Mouse (Mus musculus): ENCODE data around the gene Mettl15.
"Not testable (repeated sequence)": the region's sequence is repeated elsewhere in the genome, so short reads cannot be mapped to it uniquely, and the experiment has no call there.

The Mettl15 gene

DNA sequence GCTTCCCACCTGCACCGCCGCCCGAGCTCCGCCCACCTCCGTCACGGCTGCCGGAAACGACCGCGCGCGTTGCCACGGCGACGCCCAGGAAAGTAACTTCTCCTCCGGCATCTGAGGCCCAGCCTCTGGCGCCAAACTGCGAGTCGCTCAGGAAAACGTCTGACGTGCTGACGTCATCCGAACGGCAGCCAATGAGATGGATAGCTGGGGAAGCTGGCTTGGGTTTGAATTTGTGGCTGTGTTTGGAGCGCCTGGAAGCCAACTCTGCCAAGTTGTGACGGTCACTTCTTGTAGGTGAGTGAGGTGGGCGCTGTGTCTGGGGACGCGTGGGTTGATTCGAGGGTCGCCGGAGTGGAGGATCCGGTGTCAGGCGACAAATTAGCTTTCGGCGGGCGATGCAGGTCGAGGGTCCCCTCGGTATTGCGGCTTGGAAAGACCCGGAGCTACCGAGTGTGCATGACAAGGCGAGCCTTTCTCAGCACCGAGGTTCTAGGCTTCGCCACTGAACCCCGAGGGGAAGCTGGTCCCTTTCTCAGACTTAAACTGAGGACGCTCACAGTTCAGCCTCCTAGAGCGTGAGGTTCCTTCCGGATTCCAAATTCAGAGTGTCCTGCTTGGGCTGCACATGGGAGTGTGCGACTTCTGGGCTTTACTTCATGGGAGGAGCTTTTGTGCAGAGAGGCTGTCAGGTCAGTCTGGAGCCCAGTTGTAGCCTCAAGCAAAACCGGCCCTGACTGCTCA, at the start of gene Mettl15, which contains the start of gene Kif18a:
TSS of gene Mettl15 (minus strand) at position 149 of the 741 bp plus-strand sequence.
TSS of gene Kif18a (plus strand) at position 139 of the 741 bp plus-strand sequence.
- peak; percentile 97 for DNase-seq

DNA sequence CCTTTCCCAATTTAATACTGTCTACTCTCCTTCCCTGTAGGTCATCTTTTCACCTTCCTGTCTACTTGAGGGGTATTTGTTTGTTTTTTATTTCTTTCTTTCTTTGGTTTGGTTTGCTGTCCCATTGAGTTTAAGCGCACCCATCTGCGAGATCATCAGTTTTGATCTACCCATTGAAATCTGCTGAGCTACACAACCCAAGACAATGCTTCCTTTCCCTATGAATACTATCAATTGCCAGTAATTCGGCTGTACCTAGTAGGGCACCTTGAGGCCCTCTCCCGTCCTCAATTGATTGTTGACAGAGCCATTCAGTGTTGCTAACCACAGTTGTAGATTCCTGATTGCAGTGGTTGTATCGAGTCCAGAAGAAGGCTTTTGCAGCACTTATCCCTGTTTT, 30.8 kb upstream of the Mettl15 start:
- DNase-seq: no peak

- no peak for DNase-seq
Observed at GRCm38 (mm10) chr2:109303638-109304037, 23.1 kb upstream of the Mettl15 start.

DNA sequence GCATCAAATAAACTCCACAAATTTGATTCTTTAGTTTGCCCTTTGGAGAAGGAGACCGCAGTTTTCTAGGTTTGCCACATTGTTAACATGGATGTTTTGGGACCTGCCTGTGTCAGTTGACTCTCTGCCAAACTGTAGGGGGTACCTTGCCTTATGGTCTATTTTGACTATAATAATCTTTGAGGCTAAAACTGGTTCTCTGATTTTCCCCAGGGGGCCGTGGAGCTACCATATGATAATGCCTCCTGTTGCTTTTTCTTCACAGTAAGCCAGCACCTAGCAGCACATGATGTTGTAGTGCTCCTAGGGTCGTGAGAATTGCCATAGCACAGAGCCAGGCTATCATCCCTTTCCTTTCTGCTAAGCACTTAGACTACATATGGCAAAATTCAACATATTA, 21.7 kb upstream of the Mettl15 start:
- DNase-seq: no peak

GRCm38 (mm10) chr2:109298160-109298559, 17.6 kb upstream of the Mettl15 start:
- no peak for DNase-seq

DNA sequence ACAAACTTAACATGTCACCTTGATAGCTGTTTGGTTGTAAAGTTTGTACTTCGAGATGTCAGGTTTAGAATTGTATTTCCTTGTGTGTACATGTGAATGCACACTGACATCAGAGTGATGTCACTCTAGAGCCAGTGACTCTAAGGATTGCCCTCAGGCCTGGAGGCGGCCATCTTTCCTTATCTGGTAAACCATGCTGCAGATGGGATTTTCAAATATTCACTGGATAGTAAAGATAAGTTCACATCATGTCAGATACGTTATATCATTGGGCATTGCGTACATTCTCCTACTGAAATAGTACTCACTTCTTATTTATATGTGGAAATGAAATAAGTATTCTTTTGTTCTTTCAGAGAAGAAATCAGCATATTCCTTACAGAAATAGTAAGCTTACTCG, 15.7 kb upstream of the Mettl15 start:
- no peak for DNase-seq

GRCm38 (mm10) chr2:109289327-109289726, 8.8 kb upstream of the Mettl15 start:
- DNase-seq: no peak

DNA sequence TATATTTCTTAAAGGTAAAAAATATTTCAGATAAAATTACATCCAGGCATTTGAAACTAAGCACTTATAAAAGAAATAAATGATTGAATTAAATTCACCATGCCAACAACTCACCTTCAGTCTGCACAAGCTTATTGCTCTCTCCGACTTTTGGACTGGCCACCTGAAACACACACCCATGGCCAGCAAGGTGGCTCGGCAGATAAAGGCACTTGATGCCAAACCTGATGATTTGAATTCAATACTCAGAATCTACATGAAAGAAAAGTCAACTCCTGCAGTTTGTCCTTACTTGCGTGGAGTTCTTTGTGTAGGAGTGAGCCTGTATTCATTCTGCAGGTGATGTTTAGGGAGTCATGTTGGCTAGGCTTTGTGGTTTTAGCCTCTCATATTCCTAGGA, 3.6 kb upstream of the Mettl15 start:
- no peak for DNase-seq

DNA sequence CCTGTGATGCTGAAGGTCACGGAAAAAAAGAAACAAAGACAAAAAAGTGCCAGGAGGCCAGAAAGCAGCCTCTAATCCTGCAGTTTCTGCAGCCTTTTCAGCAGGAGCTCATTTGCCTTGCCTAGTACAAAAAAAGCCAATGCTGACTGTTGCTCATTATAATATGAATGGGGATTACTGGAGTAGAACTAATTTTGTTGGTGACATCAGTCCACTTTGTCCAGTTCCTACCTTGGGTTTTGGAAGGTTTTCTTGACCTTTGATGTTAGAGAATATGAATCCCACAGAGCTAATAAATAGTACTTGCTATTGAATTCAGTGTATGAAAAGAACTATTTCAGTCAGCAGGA, 768 bp upstream of the Mettl15 start:
- DNase-seq: no peak

- no peak for DNase-seq
Observed at GRCm38 (mm10) chr2:109280272-109280599, 312 bp downstream of the Mettl15 start.

DNA sequence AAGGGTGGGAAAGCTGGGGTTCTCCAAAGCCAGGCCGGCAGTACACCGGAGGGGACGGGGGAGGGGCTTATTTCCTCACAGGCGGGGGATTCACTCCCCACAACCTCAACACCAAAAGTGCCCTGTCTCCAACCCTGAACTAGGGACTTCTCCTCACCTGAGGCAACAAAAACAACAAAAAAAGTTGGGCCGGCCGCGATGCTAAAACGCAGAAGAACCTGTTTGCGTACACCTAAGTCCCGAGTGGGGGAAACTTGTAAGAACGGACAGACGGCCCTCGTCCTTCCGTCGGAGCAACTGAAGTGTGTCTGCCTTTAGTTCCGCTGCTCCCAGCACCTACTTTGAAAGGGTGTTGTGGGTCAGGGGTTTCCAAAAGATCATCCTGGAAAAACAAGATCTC, 2.5 kb downstream of the Mettl15 start:
- peak; percentile 62 for DNase-seq

- DNase-seq: no peak
Observed at GRCm38 (mm10) chr2:109277593-109277992, 3.0 kb downstream of the Mettl15 start.

- DNase-seq: no peak
Observed at GRCm38 (mm10) chr2:109273098-109273497, 7.5 kb downstream of the Mettl15 start.

- DNase-seq: no peak
Observed at GRCm38 (mm10) chr2:109262779-109263178, 17.8 kb downstream of the Mettl15 start.

DNA sequence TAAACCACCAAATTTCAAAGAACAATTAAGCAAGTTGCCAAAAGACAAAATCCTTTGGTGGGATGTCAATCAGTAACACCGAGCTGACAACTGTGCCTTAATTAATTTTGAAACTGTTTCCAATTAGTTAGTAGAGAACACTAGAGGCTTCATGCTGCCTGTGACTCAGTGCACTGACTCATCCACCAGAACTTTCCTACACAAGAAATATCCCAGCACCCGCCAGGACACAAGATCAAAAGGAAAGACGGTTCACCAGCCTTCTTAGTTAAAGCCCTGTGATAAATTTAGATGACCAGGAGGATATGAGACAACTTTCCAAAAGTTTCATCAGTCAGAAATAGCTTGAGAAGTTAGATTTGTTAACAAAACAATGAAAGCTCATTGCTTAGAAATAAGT, 38.6 kb downstream of the Mettl15 start:
- DNase-seq: no peak

GRCm38 (mm10) chr2:109235741-109236140, 44.8 kb downstream of the Mettl15 start:
- DNase-seq: no peak

DNA sequence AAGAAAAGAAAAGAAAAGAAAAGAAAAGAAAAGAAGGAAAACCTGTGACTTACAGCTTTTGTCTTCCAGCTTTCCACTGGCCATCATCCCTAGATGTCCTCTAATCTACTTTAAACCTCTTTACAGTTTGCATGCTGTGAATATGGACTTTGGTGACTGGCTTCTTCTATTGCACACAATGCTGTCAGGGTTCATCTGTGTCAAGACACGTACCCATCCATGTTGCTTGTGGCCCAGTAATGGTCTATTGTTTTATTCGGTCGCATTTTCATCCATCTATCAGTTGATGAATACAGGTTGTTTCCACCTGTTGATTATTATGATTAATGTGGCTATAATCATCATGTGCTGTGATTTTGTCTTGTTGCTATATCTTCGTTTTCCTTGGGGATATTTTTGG, 46.7 kb downstream of the Mettl15 start:
- no peak for DNase-seq

- DNase-seq: no peak
Observed at GRCm38 (mm10) chr2:109230443-109230842, 50.1 kb downstream of the Mettl15 start.

GRCm38 (mm10) chr2:109227196-109227595, 53.4 kb downstream of the Mettl15 start:
- DNase-seq: no peak

DNA sequence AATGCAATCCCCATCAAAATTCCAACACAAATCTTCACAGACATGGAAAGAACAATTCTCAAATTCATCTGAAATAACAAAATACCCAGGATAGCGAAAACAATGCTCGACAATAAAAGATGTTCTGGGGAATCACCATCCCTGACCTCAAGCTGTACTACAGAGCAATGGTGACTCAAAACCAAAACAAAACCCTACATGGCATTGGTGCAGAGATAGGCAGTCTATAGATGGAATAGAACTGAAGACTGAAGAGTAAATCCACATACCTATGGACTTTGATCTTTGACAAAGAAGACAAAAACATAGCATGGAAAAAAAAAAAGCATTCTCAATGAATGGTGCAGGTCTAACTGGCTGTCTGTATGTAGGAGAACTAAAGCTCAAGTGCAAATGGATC, 59.1 kb downstream of the Mettl15 start:
- no peak for DNase-seq

DNA sequence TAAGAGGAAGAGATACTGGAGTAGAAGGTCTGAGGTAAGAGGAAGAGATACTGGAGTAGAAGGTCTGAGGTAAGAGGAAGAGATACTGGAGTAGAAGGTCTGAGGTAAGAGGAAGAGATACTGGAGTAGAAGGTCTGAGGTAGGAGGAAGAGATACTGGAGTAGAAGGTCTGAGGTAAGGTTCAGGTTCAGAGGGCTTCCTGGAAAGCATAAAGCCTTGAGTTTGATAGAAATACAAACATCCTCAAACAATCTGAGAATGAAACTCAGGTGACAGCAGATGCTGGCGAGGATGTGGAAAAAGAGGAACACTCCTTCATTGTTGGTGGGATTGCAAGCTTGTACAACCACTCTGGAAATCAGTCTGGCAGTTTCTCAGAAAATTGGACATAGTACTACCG, 63.9 kb downstream of the Mettl15 start:
- DNase-seq: not testable (repeated sequence)

DNA sequence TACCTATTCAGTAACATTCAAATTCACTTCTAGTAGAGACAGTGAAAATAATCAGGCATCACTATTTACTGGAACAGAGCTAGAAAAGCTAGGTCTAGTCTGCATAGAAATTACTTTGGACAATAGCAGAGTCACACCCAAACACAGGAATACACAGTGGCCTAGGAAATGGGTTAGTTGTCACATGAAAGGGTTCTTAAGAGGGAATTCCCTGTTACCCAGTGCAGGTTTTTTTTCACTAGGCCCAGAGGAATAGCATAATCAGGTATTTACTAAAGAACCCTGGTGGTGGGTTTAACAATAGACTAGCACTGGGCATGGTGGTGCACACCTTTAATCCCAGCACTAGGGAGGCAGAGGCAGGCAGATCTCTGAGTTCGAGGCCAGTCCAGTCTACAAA, 69.9 kb downstream of the Mettl15 start:
- not testable (repeated sequence) for DNase-seq

GRCm38 (mm10) chr2:109208032-109208431, 72.5 kb downstream of the Mettl15 start:
- no peak for DNase-seq

- peak; percentile 45 for DNase-seq
Observed at GRCm38 (mm10) chr2:109182993-109183392, 97.6 kb downstream of the Mettl15 start.

DNA sequence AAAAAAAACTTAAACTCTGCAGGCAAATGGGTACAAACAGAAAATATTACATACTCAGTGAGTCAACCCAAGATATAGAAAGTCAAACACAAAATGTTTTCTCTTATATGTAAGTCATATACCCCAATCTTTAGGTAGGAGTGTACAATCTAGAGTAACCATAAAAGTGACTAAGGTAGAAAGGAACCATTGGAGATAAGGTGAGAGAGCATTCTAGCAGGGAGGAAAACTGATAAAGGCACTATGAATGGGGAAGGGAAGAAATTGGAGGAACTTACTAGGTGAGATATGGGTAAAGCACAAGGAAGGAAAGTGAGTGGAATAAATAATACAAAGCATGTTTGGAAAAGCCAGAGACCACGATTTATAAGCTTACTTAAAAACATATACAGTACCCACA, 122.0 kb downstream of the Mettl15 start:
- DNase-seq: no peak

Measured in lung, postnatal 36 days (tissue).